Mouse (Mus musculus) layer of hippocampus, adult 11-12 months (tissue): ENCODE results near the gene H2-Oa.
"Not testable (repeated sequence)": the region's sequence is repeated elsewhere in the genome, so short reads cannot be mapped to it uniquely, and the experiment has no call there.

ENCODE experiments used
- DNase-seq: peaks from one replicate; pipeline ENCODE4 v3.0.0; 2022; ENCODE audit warnings: low spot score

The H2-Oa gene

GRCm38 (mm10) chr17:34143461-34143860, 51.3 kb downstream of the H2-Oa start:
- DNase-seq = no peak

- not testable (repeated sequence) for DNase-seq
Observed at GRCm38 (mm10) chr17:34144221-34144620, 52.1 kb downstream of the H2-Oa start.
